Mouse (Mus musculus): Measurements from ENCODE around the gene Bcl2.

The Bcl2 gene

GRCm38 (mm10) chr1:106620174-106620931 is 93.7 kb downstream of the Bcl2 start:
- DNase-seq (ENCODE audit: low spot score), result no peak

GRCm38 (mm10) chr1:106618814-106619213 is 95.3 kb downstream of the Bcl2 start:
- no peak for DNase-seq (ENCODE audit: low spot score)

- DNase-seq (ENCODE audit: low spot score), result no peak
Observed at GRCm38 (mm10) chr1:106616955-106617354, 97.1 kb downstream of the Bcl2 start.

GRCm38 (mm10) chr1:106613371-106613770 is 100.7 kb downstream of the Bcl2 start:
- no peak for DNase-seq (ENCODE audit: low spot score)

GRCm38 (mm10) chr1:106612166-106613031 is 101.7 kb downstream of the Bcl2 start:
- DNase-seq (ENCODE audit: low spot score), result no peak

GRCm38 (mm10) chr1:106611246-106611645 is 102.8 kb downstream of the Bcl2 start:
- no peak for DNase-seq (ENCODE audit: low spot score)

- DNase-seq (ENCODE audit: low spot score), result no peak
Observed at GRCm38 (mm10) chr1:106608098-106608778, 105.8 kb downstream of the Bcl2 start.

- DNase-seq (ENCODE audit: low spot score), result no peak
Observed at GRCm38 (mm10) chr1:106606951-106607350, 107.1 kb downstream of the Bcl2 start.

- no peak for DNase-seq (ENCODE audit: low spot score)
Observed at GRCm38 (mm10) chr1:106603406-106603805, 110.7 kb downstream of the Bcl2 start.

- DNase-seq (ENCODE audit: low spot score), result no peak
Observed at GRCm38 (mm10) chr1:106602941-106603340, 111.1 kb downstream of the Bcl2 start.

GRCm38 (mm10) chr1:106602536-106602935 is 111.5 kb downstream of the Bcl2 start:
- no peak for DNase-seq (ENCODE audit: low spot score)

GRCm38 (mm10) chr1:106601247-106601646 is 112.8 kb downstream of the Bcl2 start:
- no peak for DNase-seq (ENCODE audit: low spot score)

GRCm38 (mm10) chr1:106600841-106601240 is 113.2 kb downstream of the Bcl2 start:
- DNase-seq (ENCODE audit: low spot score), result no peak

GRCm38 (mm10) chr1:106598292-106598583 is 115.8 kb downstream of the Bcl2 start:
- DNase-seq (ENCODE audit: low spot score), result no peak

GRCm38 (mm10) chr1:106597575-106598291 is 116.3 kb downstream of the Bcl2 start:
- no peak for DNase-seq (ENCODE audit: low spot score)

GRCm38 (mm10) chr1:106596380-106596779 is 117.7 kb downstream of the Bcl2 start:
- no peak for DNase-seq (ENCODE audit: low spot score)

GRCm38 (mm10) chr1:106595286-106595885 is 118.7 kb downstream of the Bcl2 start:
- DNase-seq (ENCODE audit: low spot score), result no peak

GRCm38 (mm10) chr1:106591180-106591774 is 122.8 kb downstream of the Bcl2 start:
- DNase-seq (ENCODE audit: low spot score), result no peak

GRCm38 (mm10) chr1:106589141-106589540 is 124.9 kb downstream of the Bcl2 start:
- no peak for DNase-seq (ENCODE audit: low spot score)

- no peak for DNase-seq (ENCODE audit: low spot score)
Observed at GRCm38 (mm10) chr1:106587866-106588470, 126.1 kb downstream of the Bcl2 start.

GRCm38 (mm10) chr1:106586761-106587160 is 127.3 kb downstream of the Bcl2 start:
- DNase-seq (ENCODE audit: low spot score), result no peak
